Mouse (Mus musculus): ENCODE measurements around the gene Aldh3b2.

Aldh3b2 gene

DNA sequence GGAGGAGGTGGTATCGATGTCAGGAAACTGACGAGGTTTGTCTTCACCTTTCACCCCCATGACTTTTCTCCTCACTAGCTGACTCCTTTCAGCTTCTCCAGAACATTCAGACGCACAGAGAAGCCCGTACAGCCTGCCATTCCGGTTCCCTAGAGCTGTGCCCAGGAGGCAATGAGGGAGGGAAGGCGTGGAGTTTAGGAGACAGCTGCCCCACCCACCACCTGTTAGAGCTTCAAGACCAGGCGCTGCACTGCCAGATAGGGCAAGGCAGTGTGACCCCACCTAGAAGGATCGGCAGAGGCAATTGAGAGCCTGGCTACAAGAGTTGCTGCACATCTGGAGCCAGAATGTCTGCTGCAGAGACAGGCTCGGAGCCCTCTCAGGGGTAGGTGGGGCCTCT, at the start of gene Aldh3b2:
Aldh3b2 (plus strand) TSS at position 100 of the 400 bp plus-strand sequence.
- no peak for DNase-seq (ENCODE audit: low read depth)

DNA sequence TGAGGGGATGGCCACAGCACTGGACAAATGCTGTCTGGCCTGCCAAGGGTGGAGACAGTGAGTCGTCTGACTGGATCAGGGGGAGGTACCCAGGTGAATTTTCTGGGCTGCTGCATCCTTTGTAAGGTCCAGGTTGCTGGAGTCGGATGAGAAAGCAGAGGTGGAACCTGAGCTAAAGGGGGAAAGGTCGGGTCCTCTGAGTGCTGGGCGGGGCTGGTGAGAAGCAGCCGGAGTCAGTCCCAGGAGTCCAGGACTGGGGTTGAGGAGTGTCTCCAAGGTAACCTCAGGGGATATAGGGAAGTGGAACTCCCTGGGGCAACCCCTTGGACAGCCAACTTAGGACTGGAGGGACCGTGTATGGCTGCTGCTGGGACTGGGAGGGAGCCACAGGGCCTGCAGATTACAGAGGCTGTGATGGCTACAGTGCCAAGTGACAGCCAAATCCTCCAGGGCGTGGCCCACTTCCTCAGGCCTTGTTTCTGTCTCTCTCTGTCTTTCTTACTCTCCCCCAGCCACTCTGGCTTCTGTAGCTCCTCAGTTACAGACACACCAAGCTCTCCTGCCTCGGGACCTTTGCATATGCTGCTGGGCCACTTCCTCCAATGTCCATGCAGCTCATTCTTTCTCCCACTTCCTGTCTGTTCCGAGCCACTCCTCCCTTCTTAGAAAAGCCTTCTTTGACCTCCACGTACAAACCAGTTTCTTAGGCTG, 49.3 kb upstream of the Aldh3b2 start:
- DNase-seq (ENCODE audit: low read depth) = no peak

DNA sequence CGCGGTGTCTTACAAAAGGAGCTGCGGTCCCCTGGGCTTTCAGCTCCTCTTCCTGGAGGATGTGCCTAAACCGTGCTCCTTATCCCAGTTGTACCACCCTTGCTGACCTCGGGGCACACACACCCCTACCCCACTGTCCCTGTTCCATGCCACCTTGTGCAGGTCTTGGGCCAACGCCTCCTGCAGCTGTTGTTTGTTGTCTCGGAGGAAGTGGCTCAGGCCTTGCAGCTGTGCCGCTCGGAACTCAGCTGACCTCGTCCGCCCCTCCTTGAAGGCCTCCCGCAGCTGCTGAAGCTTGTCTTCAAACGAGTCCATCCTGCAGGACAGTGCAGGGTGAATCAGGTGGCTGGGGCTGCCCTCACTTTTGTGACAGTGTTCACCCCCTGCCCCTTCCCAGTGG, 48.5 kb upstream of the Aldh3b2 start:
- DNase-seq (ENCODE audit: low read depth) = no peak

DNA sequence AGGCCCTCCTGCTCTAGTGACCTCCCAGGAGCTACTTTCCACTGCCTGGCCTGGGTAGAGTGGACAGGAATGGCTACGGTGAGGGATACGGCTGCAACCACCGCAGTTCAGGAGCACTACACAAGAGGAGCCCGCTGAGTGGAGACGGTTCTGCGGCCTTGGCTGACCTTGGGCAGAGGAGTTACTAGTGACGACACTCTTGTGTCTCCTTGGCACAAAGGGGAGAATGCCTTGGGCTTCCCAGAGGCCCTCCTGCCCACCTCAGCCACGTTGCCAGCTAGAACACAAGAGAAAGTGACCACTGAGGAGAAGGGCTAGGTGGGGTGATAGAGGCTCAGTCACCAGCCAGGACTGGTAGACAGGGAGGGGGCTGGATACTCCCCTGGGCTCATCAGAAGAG, 47.9 kb upstream of the Aldh3b2 start:
- no peak for DNase-seq (ENCODE audit: low read depth)

DNA sequence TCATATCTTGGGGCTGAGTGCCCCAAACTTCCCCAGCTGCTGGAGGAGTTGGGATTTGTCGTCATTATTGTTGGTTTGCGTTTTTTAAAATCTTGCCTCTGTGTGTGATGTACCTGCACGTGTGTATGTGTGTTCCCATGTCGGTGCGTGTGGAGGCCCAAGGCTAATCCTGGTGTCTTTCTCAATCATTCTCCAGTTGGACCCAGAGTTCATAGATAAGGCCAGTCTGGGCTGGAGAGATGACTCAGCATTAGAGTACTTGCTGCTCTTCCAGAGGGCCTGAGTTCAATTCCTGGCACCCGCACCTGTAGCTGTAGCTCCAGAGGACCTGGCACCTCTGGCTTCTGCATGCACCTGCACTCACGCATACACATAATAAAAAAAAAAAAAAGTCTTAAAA, 47.3 kb upstream of the Aldh3b2 start:
- no peak for DNase-seq (ENCODE audit: low read depth)

DNA sequence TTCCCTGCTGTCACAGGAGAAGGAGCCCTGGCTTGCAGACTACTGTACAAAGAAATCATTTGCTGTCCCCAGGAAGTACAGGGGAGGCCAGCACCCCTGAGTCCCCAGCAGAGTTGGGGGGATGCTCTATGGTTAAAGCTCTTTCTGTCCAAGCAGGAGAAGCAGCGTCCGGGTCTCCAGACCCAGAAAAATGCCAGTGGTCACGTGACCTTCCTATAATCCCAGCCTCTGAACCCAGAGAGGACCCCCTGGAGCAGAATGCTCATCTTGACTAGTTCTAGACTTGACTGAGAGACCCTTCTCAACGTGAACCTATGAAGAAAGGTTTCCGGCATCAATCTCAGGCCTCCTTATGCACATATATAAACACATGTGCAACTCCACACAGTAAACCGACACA, 46.3 kb upstream of the Aldh3b2 start:
- no peak for DNase-seq (ENCODE audit: low read depth)

DNA sequence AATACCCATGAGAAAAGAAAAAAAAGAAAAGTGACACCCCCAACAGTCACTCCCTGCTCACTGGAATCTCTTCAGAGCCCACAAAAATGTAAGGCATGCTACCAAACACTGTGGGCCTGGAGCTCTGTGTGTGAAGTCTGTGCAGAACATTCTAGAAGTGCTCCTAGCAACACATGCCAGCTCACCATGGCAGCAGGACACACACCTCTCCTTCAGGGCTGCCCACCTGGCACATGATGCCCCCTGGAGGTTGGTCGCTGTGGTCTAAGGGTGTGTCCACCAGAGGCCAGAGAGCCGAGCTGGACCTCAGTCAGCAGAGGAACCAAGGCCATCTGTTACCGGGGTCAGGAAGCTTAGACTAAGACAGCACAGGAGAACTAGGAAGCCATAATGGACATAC, 45.8 kb upstream of the Aldh3b2 start:
- no peak for DNase-seq (ENCODE audit: low read depth)

DNA sequence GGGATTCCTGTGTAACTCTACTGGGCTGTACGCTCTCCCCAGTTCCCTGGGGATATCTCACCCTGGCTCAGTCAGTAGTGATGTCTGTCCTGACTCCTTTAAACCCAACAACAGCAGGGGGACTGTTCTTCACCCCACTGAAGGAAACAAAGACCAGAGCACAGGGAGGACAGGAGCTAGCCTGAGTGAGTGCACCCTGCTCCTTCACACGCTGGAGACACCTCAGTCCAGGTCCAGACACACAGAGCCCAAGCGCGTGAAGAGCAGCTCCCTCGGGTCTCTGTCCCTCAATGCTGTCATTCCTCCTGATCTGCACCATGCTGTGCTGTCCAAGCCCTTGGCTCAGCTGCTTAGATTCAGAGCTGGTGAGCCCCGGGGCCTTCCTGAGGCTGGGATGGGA, 45.4 kb upstream of the Aldh3b2 start:
- DNase-seq (ENCODE audit: low read depth) = no peak

DNA sequence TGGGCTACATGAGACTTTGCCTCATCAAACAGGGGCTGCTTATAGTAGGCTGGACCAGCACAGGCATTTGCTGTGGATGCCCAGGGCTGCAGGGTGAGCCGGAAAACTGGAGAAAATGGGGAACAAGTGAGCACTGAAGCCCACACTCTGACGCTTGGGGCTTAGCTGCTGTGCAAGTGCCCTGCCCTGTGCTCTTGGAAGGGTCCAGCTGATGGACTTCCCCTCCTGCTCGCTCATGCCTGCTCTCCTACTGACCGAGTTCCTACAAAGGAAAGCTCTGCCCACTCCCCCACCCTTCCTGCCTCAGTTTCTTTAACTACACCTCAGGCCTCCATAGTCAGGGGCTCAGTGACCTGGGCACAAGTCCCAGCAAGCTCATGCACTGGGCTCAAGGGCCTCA, 44.1 kb upstream of the Aldh3b2 start:
- no peak for DNase-seq (ENCODE audit: low read depth)

DNA sequence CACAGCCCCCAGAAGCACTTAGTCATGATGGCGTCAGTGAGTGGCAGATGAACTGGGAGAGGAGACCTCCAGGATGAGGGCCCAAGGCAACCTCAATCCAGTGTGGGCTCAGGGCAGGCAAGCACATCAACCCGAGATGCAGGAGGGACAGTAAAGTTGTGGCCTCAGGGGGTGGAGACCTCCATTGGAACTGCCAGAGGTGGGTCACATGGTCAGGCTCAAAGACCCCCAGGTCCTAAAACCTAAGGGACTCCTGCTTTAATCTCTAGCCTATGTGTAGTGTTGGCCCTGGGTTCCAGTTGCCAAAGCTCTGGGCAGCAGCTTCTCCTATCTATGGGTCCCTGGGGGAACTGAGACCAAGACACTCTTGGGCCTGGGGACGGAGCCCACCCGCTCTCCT, 43.3 kb upstream of the Aldh3b2 start:
- no peak for DNase-seq (ENCODE audit: low read depth)

DNA sequence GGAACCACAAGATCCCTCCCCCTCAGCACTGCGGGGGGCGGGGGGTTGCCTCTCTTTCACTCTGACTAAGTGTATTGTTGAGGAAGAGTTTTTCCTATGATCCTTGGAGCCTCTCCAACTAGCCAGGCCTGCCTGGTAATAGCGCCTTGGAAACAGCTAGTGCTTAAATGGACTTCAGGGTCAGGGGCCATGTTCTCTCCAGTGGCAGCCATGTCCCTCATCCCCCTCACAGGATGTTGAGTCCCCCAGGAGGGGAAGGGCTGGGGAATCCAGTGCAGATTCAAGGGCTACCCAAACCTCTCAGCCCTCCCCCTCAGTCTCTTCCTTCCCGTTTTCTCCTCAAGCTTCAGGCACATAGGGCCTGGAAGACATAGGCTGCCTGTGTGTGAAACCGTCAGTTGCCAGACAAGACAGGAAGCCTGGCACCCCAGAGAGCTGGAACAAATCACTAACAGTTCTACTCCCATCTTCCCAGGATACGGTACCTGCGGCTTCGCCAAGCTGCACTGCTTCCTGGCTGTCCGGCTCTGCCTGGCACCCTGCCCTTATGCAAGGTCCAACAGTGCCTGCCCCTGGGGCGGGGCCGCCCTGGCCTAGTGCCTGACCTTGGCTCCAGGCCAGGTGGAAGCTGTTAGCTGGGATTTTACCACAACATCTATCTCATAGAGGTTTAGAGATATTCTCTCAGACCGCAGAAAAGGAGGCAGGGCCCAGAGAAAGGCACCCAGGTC, 42.8 kb upstream of the Aldh3b2 start, which contains the start of gene Aldh3b1:
Aldh3b1 (minus strand) TSS at position 598 of the 731 bp plus-strand sequence.
- no peak for DNase-seq (ENCODE audit: low read depth)

DNA sequence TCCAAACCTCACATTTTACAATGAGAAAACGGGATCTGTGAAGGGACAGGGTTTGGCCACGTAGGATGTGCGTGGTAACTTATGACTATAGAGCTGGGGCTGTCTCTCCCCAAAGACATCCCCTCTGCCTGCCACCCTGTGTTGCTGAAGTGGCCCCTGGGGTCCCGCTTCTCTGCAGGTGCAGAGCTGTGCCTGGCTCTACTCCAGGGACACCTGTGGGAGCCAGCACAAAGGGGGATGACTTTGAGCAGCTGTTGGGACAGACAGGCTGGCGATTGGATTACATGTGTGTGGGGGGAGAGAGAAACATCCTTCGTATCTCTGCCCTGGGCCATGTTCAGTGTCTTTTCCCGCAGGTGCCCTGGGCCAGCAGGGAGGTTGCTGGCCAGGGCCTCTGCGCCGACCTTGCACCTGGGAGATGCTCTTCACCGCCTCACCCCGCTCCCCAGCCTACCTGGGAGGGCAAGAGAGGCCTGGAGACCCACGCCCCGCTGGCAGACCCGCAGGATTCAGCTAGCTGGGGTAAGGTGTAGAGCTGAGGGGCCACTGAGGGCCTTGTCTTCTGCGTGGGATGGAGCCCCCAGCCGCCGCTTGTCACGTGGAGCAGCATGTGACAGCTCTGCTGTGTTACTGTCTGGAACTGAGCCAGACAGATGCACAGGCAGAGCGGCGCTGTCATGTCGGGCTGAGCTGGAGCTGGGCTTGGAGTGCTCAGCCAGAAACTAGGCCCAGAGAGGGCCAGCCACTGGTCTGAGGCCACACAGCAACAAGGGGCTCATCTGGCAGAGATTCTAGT, 41.7 kb upstream of the Aldh3b2 start:
- no peak for DNase-seq (ENCODE audit: low read depth)

DNA sequence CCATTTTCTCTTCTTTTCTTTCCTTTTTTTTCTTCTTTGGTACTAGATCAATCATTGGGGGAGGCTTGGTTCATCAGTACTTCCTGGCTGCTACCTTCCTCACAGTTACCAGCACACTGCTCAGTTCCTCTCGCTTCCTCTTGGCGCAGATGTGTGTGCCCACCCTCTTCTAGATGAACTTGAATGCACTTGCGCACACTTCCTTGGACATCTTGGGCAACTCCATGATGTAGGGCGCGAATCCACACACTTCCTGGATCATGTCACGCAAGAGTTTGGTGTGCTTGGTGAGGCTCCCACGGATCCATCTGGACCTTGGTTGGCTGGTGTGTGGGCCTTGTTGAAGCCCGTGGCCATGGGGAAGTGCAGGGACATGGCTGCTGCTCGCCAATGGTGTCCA, 40.4 kb upstream of the Aldh3b2 start:
- DNase-seq (ENCODE audit: low read depth) = no peak

DNA sequence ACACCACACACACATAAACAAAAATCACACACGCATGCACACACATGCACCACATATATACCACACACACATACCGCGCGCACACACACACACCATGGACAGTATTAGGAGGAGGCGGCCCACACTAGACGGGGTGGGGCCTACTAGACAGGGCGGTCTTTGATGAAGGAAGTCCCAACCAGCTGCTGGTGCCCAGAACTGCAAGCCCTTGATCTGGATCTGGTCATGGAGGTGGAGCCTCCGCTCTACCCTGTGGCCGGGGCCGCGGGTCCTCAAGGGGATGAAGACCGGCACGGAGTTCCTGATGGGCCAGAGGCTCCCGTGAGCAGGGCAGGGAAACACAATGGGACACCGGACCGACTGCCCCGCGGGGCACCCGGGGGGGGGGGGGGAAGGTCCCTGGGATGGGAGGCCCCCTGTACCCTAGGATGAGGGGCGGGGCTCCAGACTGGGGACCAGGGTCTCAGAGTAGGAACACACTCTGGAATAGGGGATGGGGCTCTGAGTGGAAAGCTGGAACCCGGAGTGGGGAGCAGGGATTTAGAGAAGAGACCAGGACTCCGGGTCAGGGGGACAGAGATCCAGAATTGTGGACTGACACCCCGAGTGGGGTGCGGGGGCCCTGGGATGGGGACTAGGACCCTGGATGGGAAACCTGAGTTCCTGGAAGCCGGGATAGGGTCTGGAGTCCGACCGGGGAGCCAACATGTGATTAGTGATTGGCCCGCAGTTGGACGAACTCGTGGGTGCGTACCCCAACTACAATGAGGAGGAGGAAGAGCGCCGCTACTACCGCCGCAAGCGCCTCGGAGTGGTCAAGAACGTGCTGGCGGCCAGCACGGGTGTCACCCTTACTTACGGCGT, 36.9 kb upstream of the Aldh3b2 start, which contains the start of gene Unc93b1:
Unc93b1 (plus strand) TSS at position 155 of the 864 bp plus-strand sequence.
- no peak for DNase-seq (ENCODE audit: low read depth)

DNA sequence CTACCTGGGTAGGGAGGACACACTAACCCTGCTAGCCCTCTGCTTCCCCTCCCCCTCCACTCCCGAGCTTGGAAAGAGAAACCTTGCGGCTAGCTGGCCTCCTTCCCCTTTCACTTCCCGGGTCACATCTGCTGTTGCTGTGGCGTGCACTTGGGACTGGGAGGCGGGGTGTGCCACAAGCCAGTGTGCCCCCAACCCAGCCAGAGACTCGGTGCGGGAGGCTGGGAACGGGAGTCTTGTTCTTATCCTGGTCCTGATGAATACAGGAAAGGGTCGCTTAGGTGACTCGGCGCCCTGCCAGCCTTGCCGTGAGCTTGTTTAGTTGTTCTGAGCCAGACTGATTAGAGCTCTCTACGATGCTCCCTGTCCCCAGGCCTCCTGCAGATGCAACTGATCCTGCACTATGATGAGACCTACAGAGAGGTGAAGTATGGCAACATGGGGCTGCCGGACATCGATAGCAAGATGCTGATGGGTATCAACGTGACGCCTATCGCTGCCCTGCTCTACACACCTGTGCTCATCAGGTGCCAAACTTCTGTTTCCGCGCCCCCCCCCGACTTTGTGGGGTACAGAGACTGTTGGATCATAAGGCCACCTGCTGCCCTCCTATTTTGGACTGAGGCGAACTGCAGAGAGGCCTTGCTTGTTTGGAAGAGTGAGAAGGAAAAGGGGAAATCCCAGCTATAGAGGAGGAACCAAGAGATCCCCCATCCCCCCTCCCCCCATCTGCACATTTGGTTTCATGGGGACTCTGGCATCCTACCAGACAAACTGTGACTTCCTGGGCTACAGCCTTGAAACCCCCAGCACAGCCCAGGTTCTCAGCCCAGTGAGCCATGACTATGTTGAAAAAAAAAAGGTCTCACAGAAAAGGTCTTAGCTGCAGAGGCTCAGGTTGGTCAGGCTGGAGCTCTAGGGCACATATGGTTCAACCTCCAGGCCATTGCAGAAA, 36.0 kb upstream of the Aldh3b2 start:
- DNase-seq (ENCODE audit: low read depth) = no peak

DNA sequence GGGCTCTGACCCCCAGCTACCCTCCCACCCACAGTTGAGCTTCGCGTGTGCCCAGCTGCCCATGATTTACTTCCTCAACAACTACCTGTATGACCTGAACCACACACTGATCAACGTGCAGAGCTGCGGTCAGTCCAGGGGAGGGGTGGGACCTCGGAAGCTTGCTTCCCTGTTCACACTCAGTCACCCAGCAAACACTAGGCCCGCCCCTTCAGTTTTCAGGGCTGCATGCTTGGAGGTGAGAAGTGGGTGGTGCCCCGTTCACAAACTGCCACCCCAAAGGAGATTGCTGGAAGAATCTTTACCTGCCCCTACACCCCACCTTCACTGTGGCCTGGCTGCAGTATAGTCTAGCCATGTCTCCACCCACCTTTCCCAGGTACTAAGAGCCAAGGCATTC, 29.8 kb upstream of the Aldh3b2 start:
- DNase-seq (ENCODE audit: low read depth) = no peak

DNA sequence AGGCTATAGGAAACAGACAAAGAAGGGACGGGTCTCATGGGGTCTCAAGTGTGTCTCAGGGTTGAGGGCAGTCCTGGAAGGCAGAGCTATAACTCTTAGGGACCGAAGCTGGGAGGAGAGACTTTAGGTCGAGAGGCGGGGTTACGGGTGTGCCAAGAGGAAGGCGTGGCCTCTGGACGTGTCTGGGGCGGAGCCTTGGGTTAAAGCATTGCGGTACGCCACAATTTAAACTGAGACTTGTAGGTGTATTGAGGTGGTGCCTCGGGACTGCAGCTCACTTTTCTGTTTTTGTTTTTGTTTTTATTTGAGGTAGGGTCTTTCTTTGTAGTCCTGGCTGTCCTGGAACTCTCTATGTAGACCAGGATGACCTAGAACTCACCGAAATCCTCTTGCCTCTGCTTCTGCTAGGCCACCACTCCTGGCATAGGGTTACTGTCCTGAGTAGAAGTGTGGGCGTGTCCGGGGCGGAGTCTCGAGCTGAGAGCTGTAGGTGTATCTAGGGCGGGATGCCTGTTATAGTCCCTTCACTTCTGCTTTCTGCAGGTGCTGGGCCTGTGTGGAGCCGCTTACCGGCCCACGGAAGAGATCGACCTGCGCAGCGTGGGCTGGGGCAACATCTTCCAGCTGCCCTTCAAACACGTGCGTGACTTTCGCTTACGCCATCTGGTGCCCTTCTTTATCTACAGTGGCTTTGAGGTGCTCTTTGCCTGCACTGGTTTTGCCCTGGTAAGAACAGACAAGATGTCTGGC, 29.0 kb upstream of the Aldh3b2 start:
- DNase-seq (ENCODE audit: low read depth) = peak; percentile 60

DNA sequence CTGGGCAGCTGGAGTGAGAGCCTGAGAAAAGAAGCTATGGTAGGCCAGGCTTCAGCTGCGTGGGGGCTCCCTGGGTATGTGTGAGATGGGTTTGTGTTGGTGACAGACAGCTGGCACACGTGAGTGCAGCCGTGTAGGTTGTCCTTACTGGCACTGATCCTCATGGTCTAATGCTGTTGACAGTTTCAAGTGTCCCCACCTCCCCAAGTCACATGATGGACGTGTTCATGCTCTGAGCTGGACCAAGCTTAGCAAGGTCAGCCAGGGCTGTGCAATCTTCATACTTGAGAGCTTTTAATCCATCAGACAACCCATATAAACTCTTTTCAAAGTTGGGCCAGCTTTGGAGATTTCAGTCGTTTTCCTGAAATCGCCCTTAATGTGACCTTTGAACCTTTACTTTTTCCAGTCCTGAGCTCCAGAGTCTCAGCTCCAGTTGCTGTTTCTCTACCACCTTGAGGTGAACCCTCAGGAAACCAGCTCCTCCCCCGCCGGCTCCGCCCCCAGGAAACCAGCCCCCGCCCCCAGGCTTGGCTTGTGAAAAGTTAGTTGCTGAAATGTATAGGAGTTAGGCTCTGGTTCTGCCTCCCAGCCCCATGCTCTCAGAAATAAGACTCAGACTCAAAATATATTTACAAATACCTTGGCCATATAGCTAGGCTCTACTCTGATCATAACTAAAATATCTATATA, 26.1 kb upstream of the Aldh3b2 start:
- DNase-seq (ENCODE audit: low read depth) = no peak

DNA sequence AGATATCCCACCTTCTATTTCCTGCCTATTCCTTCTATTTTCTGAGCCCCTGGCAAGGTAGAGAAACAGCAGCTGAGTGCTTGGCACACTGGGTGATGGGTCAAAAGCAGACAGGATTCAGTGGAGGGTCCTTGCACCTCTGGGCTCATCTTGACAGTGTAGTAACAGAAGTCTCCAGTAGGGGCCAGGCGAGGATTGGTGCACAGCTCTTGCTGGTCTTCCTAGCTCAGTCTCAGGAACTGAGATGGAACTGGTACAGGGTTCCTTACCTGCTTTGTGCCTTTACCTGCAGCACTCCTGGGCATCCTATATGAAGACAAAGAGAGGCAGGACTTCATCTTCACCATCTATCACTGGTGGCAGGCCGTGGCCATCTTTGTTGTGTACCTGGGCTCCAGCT, 25.4 kb upstream of the Aldh3b2 start:
- peak; percentile 65 for DNase-seq (ENCODE audit: low read depth)

Measured in c-Kit-positive CD71-negative TER-119-negative erythroid progenitor cells, embryonic 14.5 days (primary cell).